Mouse (Mus musculus) ES-CJ7 (cell line): ENCODE data around the gene Vmn2r83.
A peak's percentile ranks its signal among the peaks of the same experiment; 100 is the strongest.

Source experiments
- DNase-seq: peaks from one replicate; pipeline ENCODE4 v3.0.0; 2011; ENCODE audit warnings: low read depth, low spot score

The Vmn2r83 gene

GRCm38 (mm10) chr10:79468431-79468830, at the start of gene Vmn2r83:
Vmn2r83 (plus strand) TSS chr10:79468731.
- DNase-seq, result no peak

- peak; percentile 57 for DNase-seq
Observed at GRCm38 (mm10) chr10:79435141-79435820, 33.2 kb upstream of the Vmn2r83 start.

GRCm38 (mm10) chr10:79495886-79496285, 27.4 kb downstream of the Vmn2r83 start:
- peak; percentile 60 for DNase-seq

GRCm38 (mm10) chr10:79496701-79497288, 28.3 kb downstream of the Vmn2r83 start:
- peak; percentile 91 for DNase-seq

GRCm38 (mm10) chr10:79502830-79503644, 34.5 kb downstream of the Vmn2r83 start:
- DNase-seq, result no peak

- DNase-seq, result no peak
Observed at GRCm38 (mm10) chr10:79506709-79507108, 38.2 kb downstream of the Vmn2r83 start.

- no peak for DNase-seq
Observed at GRCm38 (mm10) chr10:79524433-79524832, 55.9 kb downstream of the Vmn2r83 start.

GRCm38 (mm10) chr10:79525456-79526325, 57.2 kb downstream of the Vmn2r83 start:
- no peak for DNase-seq

- DNase-seq, result no peak
Observed at GRCm38 (mm10) chr10:79526661-79527452, 58.3 kb downstream of the Vmn2r83 start.

- DNase-seq, result no peak
Observed at GRCm38 (mm10) chr10:79527453-79527845, 58.9 kb downstream of the Vmn2r83 start.

- DNase-seq, result no peak
Observed at GRCm38 (mm10) chr10:79528081-79528480, 59.5 kb downstream of the Vmn2r83 start.

- no peak for DNase-seq
Observed at GRCm38 (mm10) chr10:79530241-79530640, 61.7 kb downstream of the Vmn2r83 start.

- DNase-seq, result no peak
Observed at GRCm38 (mm10) chr10:79530721-79531120, 62.2 kb downstream of the Vmn2r83 start.

GRCm38 (mm10) chr10:79531593-79531992, 63.1 kb downstream of the Vmn2r83 start:
- DNase-seq, result no peak

GRCm38 (mm10) chr10:79532678-79533077, 64.1 kb downstream of the Vmn2r83 start:
- no peak for DNase-seq

GRCm38 (mm10) chr10:79533126-79533911, 64.8 kb downstream of the Vmn2r83 start, which contains the start of gene Plpp2:
Plpp2 (minus strand) TSS chr10:79533796.
- peak; percentile 76 for DNase-seq

- no peak for DNase-seq
Observed at GRCm38 (mm10) chr10:79534426-79534825, 65.9 kb downstream of the Vmn2r83 start.

GRCm38 (mm10) chr10:79535431-79535830, 66.9 kb downstream of the Vmn2r83 start:
- DNase-seq, result no peak

GRCm38 (mm10) chr10:79536461-79537080, 68.0 kb downstream of the Vmn2r83 start:
- DNase-seq, result no peak
